Mouse (Mus musculus): ENCODE measurements at regions not wholly inside any gene's neighbourhood (a gene's known extent, or its start where the extent isn't known, plus 50 kb on each side); places are given as distances from the start of the nearest gene placed in this dataset.

DNA sequence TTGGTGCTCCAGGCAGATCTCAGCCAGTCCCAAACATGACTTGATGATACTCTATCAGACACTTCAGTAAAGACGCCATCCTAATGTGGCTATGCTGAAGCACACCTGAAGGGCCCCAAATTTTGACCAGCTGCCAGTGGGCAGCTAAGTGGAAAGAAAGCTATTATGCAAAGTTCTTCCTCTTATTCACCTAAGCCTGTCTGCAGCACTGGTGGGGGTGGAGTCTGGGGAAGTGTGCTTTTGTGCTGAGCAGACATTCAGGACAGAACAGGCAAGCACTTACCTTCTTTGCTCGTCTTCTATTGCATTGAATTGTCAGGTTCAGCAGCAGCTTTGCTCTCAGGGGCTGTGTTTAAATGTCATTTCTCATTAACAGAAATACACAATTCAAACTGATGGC is 200.7 kb downstream of the Pla2g4a start:
- intact Hi-C loops (cut with DNase I), result no loop called here
- no peak for DNase-seq (ENCODE audit: low spot score in 2 of 2)

DNA sequence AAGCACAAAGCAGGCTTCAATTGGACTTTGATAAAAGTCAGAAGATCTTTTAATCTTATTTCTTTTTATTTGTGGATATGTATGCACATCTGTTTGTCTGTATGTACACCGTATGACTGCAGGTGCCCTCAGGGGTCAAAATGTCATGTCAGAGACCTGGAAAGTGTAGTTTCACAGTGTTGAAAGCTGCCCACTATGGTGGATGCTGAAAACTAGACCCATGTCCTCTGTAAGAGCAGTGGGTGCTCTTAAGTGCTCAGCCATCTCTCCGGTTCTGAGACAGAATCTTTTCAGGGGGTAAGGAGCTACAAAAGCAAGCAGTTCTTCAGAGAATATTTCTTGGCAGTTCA is 202.3 kb downstream of the Pla2g4a start:
- DNase-seq (ENCODE audit: low spot score in 2 of 2), result no peak
- intact Hi-C loops (cut with DNase I), result no loop called here

DNA sequence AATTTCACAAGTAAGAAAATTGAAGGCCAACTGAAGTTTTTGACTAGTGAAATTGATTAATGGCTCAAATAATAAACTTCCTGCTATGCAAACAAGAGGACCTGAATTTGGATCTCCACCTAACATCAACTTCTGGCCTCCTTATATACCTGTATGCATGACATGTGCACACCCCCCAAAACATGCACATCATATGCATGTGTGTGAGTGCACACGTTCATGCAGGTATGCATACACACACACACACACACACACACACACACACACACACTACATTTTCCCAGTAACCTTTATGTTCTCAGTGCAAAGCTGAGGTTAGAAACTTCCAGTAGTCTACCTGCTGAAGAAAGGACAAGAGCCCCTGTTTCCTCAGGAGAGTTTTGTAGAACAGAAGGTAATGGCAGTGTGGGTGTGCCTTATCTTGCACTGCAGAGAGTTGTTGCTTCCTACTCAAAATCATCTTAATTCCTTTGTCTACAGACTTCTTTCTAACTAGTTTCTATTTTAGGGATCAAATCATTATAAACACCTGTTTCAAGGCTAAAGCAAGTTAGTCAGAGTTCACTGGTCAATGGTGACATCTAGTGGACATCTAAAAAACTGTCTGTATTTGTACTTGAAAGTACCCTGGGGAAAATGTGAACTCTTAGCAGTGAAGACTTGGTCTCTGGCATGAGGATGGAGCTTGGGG is 202.9 kb downstream of the Pla2g4a start:
- DNase-seq (ENCODE audit: low spot score in 2 of 2), result no peak
- intact Hi-C loops (cut with DNase I), result no loop called here

DNA sequence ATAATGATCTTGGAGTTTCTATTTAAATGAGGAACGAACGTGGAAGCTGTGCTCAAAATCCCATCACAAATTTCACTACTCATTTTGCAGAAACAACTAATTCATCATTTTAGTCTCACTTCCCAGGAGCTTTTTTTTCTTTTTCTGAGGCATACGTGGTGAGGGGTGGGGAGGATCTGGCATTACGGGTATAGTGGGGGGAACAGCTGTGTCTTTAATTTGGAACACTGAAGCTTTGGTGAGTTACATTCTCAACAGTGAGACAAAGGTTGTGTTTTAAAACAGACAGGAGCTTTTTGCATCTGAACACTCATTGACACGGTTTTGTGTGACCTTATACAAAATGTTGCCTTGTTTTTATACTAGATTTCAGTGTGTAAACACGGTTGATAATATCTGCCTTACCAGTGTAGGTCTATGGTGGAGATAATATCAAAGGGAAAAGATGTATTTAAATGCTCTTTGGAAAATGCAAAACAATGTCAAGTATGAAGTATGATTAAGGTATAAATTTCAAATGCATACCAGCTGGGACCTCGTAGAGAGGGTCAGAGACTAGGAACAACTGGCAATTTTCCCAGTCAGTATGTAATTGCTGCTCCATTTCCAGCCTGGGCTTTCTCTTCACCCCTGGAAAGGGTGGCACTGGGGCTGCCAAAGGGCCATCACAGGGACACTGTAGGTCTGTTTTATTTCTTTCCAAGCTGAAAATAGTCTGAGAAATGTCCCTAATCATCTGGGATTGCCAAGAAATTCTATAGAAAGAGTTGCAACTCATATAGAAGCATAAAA is 207.6 kb downstream of the Pla2g4a start:
- intact Hi-C loops (cut with DNase I), result no loop called here
- DNase-seq (ENCODE audit: low spot score in 2 of 2), result no peak

DNA sequence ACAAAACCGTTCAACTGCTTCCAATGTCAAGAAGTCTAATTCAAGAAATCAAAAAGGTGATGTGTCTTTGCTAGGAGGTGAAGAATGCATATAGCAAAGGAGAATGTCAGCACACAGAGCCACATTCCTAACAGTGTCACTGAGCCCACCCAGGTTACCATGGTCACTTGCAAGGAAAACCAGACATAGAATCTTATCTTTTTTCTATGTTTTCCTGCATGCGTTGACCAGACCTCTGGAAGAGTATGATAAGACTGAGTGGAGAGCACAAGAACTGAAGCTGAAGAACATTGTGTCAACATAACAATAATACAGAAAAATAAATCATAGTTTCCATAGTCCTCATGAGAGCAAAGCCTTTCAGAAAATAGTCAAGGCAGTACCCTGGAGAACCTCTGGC is 211.7 kb downstream of the Pla2g4a start:
- intact Hi-C loops (cut with DNase I), result no loop called here
- DNase-seq (ENCODE audit: low spot score in 2 of 2), result no peak

DNA sequence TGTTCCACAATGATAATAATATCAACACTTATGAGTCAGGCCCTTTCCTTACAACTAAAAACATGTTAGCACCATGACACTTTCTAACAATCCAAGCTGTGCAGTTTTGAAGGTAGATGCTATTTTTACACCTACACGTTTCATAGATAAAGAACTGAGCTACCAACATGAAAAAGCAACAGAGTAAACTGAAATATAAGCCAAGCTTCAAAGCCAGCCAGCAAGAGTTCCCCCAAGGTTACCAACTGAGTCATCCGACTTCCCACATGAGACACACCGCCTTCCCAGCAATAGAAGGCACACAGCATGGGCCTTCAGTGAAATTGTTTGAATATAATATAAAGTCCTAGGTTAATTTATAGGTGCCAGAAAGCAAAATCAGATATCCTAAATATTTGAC is 222.1 kb downstream of the Pla2g4a start:
- intact Hi-C loops (cut with DNase I), result loop anchor here (10.0 kb wide), 1 partner anchor 184 kb away; no protein-coding TSS in a partner anchor
- no peak for DNase-seq (ENCODE audit: low spot score in 2 of 2)

DNA sequence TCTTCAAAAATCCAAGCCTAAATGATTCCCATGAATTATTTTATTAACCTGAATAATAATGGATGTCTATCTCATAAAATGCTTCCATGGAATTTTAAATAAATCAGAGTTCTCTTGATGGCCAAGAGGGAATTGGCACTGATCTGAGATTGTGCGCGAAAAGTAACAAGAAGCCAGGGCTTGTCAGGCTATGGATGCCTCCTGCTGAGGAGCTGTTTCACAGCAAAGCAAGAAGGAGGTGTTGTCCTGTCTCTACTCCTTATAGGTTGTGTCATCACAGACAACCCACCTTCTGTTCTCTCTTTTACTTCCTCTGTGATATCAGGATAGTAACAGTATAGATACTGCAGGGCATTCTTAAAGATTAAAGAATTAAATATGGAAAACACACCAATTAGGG is 226.8 kb downstream of the Pla2g4a start:
- DNase-seq (ENCODE audit: low spot score in 2 of 2), result no peak
- intact Hi-C loops (cut with DNase I), result loop anchor here (10.0 kb wide), 1 partner anchor 179 kb away; no protein-coding TSS in a partner anchor

DNA sequence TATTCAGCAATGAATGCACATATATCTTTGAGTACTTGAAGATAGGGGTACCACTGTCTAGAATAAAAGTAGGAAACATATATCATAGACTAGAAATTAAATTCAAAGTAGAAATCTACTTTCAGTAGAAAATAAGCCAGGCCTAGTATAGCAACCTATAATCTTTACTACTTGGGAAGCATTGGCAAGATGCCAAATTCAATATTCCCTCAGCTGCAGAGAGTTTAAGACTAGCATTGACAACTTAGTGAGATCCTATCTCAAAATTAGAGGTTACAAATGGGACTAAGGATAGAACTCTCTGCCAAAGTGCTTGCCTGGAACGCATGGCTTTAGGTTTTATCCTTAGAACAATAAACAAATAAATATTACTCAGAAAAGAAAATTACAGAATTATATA is 245.9 kb downstream of the Pla2g4a start:
- DNase-seq (ENCODE audit: low spot score in 2 of 2), result no peak
- intact Hi-C loops (cut with DNase I), result no loop called here

DNA sequence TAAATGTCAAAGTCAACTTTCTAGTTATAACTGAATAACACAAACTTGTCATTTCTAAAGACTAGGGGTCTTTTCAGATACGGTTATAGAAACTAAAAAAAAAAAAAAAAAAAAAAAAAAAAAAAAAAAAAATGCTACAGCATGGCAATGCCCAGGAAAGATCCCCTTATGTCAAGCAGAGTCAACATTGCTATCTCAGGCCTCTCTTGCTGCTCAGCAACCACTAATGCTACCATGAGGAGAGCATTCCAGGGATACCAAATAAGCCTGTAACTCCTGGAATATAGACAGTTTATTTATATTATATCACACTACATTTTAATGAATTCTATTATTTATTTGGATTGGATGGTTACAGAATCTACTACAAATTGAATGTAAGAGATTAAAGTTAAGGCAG is 248.8 kb downstream of the Pla2g4a start:
- intact Hi-C loops (cut with DNase I), result no loop called here
- DNase-seq (ENCODE audit: low spot score in 2 of 2), result no peak

DNA sequence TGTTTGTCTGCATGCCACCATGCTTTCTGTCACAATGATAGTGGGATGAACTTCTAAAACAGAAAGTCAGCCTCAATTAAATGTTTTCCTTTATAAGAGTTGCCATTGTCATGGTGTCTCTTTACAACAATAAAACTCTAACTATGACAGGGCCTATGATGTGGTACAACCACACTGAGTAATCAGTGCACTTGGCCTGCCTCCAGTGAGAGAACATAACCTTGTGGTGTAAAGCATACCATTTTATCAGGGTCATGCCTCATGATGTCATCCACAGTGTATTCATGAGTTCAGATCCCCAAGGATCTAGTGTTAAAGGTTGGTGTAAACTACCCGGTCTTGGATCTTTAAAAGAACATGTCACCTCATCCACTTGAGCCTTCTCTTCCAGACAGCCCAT is 255.9 kb downstream of the Pla2g4a start:
- DNase-seq (ENCODE audit: low spot score in 2 of 2), result no peak
- intact Hi-C loops (cut with DNase I), result no loop called here

DNA sequence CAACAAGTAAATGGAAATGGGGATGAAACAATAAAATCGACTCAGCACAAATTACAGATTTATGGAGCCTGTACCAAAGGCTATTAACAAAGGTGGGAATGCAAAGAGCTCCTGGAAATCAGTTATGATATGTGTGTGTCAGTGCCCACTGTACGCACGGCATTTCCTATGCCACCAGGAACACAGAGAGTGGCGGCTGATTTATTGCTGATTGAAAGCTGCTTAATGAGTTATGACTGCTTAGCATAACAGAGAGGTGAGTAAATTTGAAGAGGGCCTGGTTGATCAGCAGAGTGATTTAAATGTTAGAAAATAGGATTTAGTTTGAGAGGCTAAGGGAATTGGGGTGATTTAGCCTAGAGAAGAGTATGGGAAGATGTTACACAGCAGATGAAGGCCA is 261.7 kb downstream of the Pla2g4a start:
- intact Hi-C loops (cut with DNase I), result no loop called here
- no peak for DNase-seq (ENCODE audit: low spot score in 2 of 2)

DNA sequence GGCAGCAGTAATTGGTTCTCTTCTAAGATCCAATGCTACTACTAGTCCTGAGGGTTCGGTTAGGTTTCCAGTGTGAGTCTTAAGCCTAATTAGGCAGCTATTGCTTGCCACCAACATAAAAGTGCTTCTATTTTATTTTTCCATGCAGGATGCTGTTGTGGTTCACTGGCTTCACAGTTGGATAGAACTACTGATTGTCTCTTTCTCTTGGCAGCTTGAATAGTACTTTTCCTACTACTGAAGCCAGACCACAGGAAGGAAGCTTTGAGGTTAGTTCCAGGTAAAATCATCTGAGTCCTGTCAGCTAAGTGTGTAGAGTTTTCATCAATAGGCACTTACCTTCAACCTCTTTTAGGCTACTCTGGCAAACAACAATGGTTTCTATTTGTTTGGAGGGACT is 286.9 kb downstream of the Pla2g4a start:
- no peak for DNase-seq (ENCODE audit: low spot score in 2 of 2)
- intact Hi-C loops (cut with DNase I), result no loop called here

DNA sequence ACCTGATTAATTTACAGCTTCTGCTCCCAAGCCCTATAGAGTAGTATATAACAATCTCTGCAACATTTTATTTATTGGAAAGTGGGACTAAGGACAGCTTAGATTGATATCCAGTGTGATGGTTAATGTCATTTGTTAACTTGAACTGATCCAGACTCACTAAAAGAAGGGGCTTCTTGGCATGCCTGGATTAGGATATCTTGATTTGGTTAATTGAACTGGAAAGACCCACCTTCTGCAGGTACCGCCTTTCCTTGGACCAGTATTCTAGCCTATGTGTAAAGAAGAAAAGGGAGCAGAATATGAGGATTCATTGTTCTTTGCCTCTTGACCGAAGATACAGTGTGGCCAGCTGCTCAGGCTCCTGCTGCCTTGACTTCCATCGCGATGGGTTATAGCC is 288.5 kb downstream of the Pla2g4a start:
- intact Hi-C loops (cut with DNase I), result no loop called here
- DNase-seq (ENCODE audit: low spot score in 2 of 2), result no peak

DNA sequence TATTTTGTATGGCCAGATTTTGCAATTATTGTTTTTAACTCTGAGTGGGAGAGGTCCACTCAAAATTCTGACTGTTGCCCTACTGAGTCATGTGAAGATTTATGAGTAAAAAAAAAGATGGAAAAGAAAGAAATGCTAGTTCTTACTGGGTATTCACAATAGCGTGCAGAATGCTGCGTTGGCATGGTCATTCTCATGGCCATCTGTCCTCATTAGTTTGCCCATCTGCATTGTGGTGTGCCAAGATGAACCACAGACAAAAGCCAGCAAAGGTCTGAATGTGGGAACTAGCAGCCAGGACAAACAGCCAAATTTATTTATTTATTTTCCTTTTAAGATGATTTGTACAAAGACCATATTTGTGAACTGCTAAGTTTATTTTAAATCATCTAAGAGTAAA is 289.0 kb downstream of the Pla2g4a start:
- intact Hi-C loops (cut with DNase I), result no loop called here
- no peak for DNase-seq (ENCODE audit: low spot score in 2 of 2)

DNA sequence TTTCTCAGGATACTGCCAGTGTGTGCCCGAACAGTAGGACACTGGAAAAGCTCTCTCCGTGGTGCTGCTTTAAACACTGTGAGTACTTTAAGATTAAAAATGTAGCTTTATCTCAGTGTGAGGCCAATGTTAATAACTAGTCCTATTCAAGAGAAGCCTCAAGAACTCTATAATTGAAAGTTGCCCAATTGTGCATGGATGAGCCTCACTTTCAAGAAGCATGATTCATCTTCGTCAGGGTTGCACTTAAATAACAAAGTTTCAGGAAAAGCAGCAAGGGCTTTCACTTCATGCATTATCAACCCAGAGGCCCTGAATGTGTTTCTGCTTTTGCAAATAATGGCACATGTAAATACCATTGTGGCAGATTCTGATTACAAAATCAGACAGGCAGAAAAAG is 290.0 kb downstream of the Pla2g4a start:
- intact Hi-C loops (cut with DNase I), result no loop called here
- no peak for DNase-seq (ENCODE audit: low spot score in 2 of 2)
